Mouse (Mus musculus) limb, embryonic 14.5 days (tissue): Measurements from ENCODE around the gene Ano2. TPM values are rescaled to one million over a fixed set of nuclear protein-coding genes. Genes with fewer than 3 reads are reported as not detected.

Experiments used
- ATAC-seq: fragments of 200-750 bp; cut with Nextera tagmentation; 2 replicates; pipeline ENCODE4 v1.8.0; 2017; ENCODE audit warnings: low read depth, moderate number of reproducible peaks, moderate TSS enrichment; ENCODE audit not compliant: low FRiP score
- DNase-seq: peaks from one replicate; pipeline ENCODE4 v3.0.0-alpha.2; 2015; ENCODE audit warnings: low spot score
- H3K27ac ChIP-seq: fragments of 300-500 bp; sonication (generic); replicated peaks from 2 replicates; pipeline ENCODE4 v1.5.1; 2014; ENCODE audit warnings: low read depth, mild to moderate bottlenecking, low read length, moderate library complexity, mixed read lengths
- H3K27me3 ChIP-seq: fragments of 300-500 bp; sonication (generic); 2 replicates; pipeline ENCODE4 v1.6.1; 2014; ENCODE audit warnings: low read length, mixed read lengths; ENCODE audit not compliant: control insufficient read depth, insufficient read depth
- H3K36me3 ChIP-seq: fragments of 300-500 bp; sonication (generic); 2 replicates; pipeline ENCODE4 v1.6.1; 2014; ENCODE audit warnings: mild to moderate bottlenecking, low read length, moderate library complexity, mixed read lengths; ENCODE audit not compliant: control insufficient read depth, insufficient read depth
- H3K4me1 ChIP-seq: fragments of 300-500 bp; sonication (generic); 2 replicates; pipeline ENCODE4 v1.6.1; 2014; ENCODE audit warnings: antibody characterized with exemption, low read length, mixed read lengths; ENCODE audit not compliant: control insufficient read depth, insufficient read depth
- H3K4me2 ChIP-seq: fragments of 300-500 bp; sonication (generic); replicated peaks from 2 replicates; pipeline ENCODE4 v1.6.1; 2014; ENCODE audit warnings: low read depth, mild to moderate bottlenecking, low read length, moderate library complexity; ENCODE audit not compliant: severe bottlenecking
- H3K4me3 ChIP-seq: fragments of 300-500 bp; sonication (generic); replicated peaks from 2 replicates; pipeline ENCODE4 v1.5.1; 2014; ENCODE audit warnings: low read length
- H3K9ac ChIP-seq: fragments of 300-500 bp; sonication (generic); 2 replicates; pipeline ENCODE4 v1.6.1; 2014; ENCODE audit warnings: mild to moderate bottlenecking, low read depth, low read length, moderate library complexity; ENCODE audit not compliant: severe bottlenecking
- H3K9me3 ChIP-seq: fragments of 300-500 bp; sonication (generic); 2 replicates; pipeline ENCODE4 v1.6.1; 2016; ENCODE audit warnings: low read length; ENCODE audit not compliant: control insufficient read depth
- POLR2A ChIP-seq: fragments of 200-500 bp; IDR thresholded peaks from 2 replicates; pipeline ENCODE4 v1.8.0; 2012; ENCODE audit warnings: inconsistent platforms, mild to moderate bottlenecking, moderate library complexity, borderline replicate concordance; ENCODE audit not compliant: insufficient read depth, insufficient read length; ENCODE audit errors: extremely low read depth
- WGBS: fragments of 180-500 bp; shearing (Covaris S2); extraction: QIAGEN DNeasy Blood & Tissue Kit; methylation state at CpG from one replicate; pipeline ENCODE4 v1.1.7; 2014; 5-methylcytosine and 5-hydroxymethylcytosine counted together
- polyA plus RNA-seq, 2 experiments: library from polyadenylated mRNA; depleted of rRNA in 1 of 2; stranded (reverse) in 1 of 2; unstranded in 1 of 2; fragments of >200 nt; fragmentation: Nextera tagmentation in 1 of 2; extraction: Ambion mirVana in 1 of 2; gene quantifications; 2 replicates each; pipeline versions ENCODE4 v1.2.1 to v1.2.3; 2012 to 2014

Gene Ano2
- polyA plus RNA-seq, 2 experiments: 0.14 TPM; not detected in 1

DNA sequence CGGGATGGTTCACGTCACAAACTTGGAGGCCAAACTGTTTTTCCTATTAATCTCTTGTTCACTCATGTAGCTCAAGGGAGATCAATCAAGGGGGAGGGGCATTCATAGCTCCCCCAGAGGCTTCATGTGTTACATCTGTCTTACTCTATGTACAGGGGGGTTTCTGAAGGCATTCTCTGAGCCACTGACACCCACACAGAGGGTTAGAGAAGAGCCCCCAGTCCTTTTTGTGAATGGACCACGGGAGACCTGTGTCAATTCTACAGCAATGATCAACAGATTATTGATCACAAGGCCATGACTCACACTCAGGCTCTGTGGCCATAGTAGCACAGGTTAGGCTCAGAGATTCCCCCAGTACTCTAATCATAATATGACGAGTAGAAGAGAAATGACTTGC, 358.0 kb downstream of the Ano2 start:
- Histone ChIP-seq H3K9ac (no peak overlapping the region), H3K27me3 (no peaks in the 10 kb centered on the region), H3K36me3 (no peaks in the 10 kb centered on the region), H3K27ac (no peak overlapping the region), H3K4me1 (no peaks in the 10 kb centered on the region), H3K4me3 (no peak overlapping the region), H3K4me2 (no peak overlapping the region), H3K9me3 (no peaks in the 10 kb centered on the region)
- no peak for TF ChIP-seq POLR2A
- DNase-seq: no peak
- ATAC-seq: no peak
- WGBS: 67% methylated on average over 4 of the region's 4 CpGs

DNA sequence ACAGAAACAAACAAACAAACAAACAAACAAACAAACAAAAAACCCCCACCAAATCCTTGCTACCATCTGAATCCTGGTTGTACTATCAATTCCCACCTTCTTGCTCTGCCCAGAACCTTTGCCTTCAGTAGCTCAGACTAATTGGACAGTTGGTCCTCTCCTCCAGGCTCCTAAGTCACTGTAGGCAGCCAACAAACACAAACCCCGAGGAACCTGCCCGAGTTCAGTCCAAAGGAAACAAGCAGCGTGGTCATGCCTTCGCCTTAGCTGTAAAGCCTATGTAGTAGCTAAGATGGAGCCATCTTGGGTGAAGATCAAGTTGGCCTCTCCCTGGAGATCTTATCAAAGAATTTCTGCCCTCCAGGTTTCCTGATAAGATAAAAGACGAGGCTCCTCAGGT, 362.9 kb downstream of the Ano2 start:
- DNase-seq (no peak), ATAC-seq (no peak)
- Histone ChIP-seq H3K9me3 (no peaks in the 10 kb centered on the region), H3K27ac (no peak overlapping the region), H3K36me3 (no peaks in the 10 kb centered on the region), H3K9ac (no peak overlapping the region), H3K4me2 (no peak overlapping the region), H3K27me3 (no peaks in the 10 kb centered on the region), H3K4me1 (no peaks in the 10 kb centered on the region), H3K4me3 (no peak overlapping the region)
- 85% methylated on average over 5 of the region's 5 CpGs for WGBS
- no peak for TF ChIP-seq POLR2A

DNA sequence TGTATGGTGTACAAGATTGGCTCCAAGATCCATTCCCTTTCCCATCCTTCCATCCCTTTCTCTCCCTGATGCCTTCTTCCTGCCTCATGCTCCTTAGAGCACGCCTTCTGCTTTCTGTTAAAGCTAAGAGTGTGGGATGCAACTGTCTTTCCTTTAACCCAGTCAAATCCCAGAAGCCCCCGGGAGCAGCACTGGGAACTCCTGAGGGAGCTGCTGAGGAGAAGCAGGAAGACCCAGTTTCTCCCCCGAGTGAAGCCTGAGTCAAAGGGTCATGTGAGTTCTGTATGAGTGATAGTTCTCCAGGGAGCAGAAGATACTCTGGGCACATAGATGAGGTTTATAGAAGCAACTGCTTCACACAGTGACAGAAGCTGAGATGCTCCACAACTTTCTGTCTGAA, 367.5 kb downstream of the Ano2 start:
- no peak overlapping the region for H3K9ac ChIP-seq
- H3K4me1 ChIP-seq: no peaks in the 10 kb centered on the region

DNA sequence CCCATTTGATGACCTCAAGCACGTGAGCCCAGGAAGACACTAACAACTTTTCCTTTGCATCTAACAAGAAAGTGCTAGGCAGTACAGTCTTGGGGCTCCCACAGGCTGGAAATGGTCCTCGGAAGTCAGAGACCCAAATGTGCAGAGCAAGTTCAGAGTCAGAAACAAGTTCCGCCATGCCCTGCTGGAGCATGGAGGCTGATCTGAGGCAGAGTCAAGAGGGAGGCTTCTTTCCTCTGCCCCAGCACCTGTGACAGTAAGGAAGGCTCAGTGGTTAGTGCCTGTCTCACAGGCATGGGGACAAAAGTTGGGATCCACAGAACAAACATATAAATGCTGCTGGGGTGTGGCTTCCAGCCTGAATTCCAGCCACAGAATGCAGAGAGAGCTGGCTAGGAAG, 390.3 kb downstream of the Ano2 start:
- Histone ChIP-seq H3K4me1 (no peaks in the 10 kb centered on the region), H3K36me3 (no peaks in the 10 kb centered on the region), H3K9ac (no peak overlapping the region), H3K4me2 (no peak overlapping the region), H3K27me3 (no peaks in the 10 kb centered on the region), H3K9me3 (no peaks in the 10 kb centered on the region), H3K4me3 (no peak overlapping the region), H3K27ac (no peak overlapping the region)
- no peak for DNase-seq
- ATAC-seq: no peak
- no peak for TF ChIP-seq POLR2A
- WGBS: 77% methylated on average over 3 of the region's 3 CpGs

More for the DNA sequence above, 367.5 kb downstream of the Ano2 start:
- no peak for ATAC-seq
- no peak overlapping the region for H3K4me2 ChIP-seq
- TF ChIP-seq POLR2A: no peak
- no peaks in the 10 kb centered on the region for H3K9me3 ChIP-seq
- H3K27ac ChIP-seq: no peak overlapping the region
- no peak overlapping the region for H3K4me3 ChIP-seq
- no peaks in the 10 kb centered on the region for H3K27me3 ChIP-seq
- DNase-seq: no peak
- H3K36me3 ChIP-seq: no peaks in the 10 kb centered on the region
- 83% methylated on average over 3 of the region's 3 CpGs for WGBS

DNA sequence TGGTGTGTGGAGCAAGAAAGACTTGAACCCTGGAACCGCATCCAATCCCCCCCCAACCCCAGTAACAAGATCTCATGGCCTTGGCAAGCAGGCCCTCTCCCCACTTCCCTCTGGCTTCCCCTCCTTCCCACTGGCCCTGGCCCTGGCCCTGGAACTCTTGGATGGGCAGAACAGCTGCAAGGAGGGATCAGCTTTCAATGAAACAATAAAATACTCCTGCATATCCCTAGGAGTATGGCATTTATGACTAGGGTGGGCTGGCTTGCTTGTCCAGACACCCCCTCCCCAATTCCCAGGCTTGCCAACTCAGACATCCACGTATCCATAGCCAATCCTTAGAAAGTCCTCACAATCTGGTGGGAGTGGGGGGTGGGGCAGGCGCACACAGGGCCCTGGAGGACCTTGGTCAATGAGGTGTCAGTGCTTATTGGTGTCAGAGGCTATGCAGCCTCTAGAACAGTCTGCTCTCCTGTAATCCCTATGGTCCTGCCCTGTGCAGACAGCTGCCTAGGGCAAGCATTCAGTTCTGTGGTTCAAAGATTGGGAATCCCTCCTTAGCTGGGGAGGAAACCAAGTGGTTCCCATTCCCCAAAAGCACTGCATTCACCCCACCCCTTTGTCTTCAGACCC, 396.2 kb downstream of the Ano2 start:
- Histone ChIP-seq H3K27ac (0 out of 2 replicates have a peak overlapping the region, but pooled peaks have one; percentile 13), H3K9ac (no peak overlapping the region)
- DNase-seq: peak; percentile 62

More for the DNA sequence above, 396.2 kb downstream of the Ano2 start:
- peaks cover 8% of the 10 kb centered on the region for H3K4me1 ChIP-seq
- peak; percentile 91 for ATAC-seq
- no peaks in the 10 kb centered on the region for H3K9me3 ChIP-seq
- H3K27me3 ChIP-seq: no peaks in the 10 kb centered on the region
- H3K36me3 ChIP-seq: no peaks in the 10 kb centered on the region
- no peak overlapping the region for H3K4me3 ChIP-seq
- H3K4me2 ChIP-seq: no peak overlapping the region
- no peak for TF ChIP-seq POLR2A
- 20% methylated on average over 3 of the region's 3 CpGs for WGBS
